Comparison of ENCODE assay signal across 1 mouse cellular context in genomic region chr13:67484424-67484811, GRCm38 (mm10).
TF ChIP-seq lines count a peak whose summit lies in the region.

No protein-coding gene starts in this region.

TF ChIP-seq in MEL, 35 proteins besides CTCF, POLR2A, EP300 and RAD21:
- no peak for TF ChIP-seq NELFE (IDR thresholded peaks at IDR 0.05; ENCODE audit: low read depth, low read length)
- TF ChIP-seq POLR2AphosphoS2 (IDR thresholded peaks at IDR 0.05; ENCODE audit: low read length) = 0 out of 2 replicates have a peak, but pooled peaks have one; percentile 3
- TF ChIP-seq USF1 (IDR thresholded peaks at IDR 0.05; ENCODE audit: low read depth, low read length) = 0 out of 2 replicates have a peak, but pooled peaks have one; percentile 0
